Mouse (Mus musculus): ENCODE measurements around the gene Sit1.

The Sit1 gene

DNA sequence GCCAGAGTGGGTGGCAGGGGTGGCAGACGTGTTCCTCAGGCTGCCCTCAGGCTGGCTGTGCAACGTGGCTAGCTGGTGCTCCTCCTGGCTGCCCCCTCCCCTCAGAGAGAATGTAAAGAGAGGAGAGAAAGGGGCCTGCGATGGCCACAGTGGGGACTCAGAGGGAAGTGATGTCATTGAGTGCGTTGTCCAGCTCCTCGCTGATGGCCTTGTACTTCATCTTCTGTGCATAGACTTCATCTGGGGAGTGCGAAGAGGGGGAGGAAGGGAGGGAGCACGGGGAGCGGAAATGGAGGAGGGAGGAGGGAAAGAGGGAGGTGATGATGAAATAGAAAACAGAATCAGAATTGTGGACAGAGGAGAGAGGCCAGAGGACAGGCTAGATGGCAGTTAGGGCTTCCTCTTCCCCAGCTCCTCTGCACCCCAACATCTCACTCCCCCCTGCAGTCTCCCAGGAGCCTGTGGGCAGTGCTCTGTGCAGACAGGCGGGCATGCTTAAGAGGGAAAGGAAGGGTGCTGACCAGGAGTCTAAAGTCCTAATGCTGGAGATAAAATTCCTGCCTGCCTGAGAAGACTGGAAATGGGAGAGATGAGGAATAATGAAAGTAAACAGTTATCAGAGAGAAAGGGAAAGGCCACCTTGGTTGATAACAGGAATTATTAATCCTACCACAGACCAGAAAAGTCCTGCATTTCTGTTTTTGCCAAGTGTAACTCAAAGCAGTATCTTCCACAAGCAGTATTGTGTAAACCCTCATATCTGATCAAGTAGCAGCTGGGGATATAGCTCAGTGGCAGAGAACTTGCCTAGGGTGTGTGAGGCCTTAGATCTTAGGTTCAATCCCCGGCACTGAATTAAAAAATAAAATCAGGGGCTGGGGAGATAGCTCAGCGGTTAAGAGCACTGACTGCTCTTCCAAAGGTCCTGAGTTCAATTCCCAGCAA lies 32.5 kb upstream of the Sit1 start:
- Histone ChIP-seq H3K4me3 (replicated peaks; ENCODE audit: low read length) (no peak overlapping the region), H3K36me3 (ENCODE audit: insufficient read depth, low read length) (peaks cover 42% of the 10 kb centered on the region), H3K27me3 (ENCODE audit: insufficient read depth, low read length) (peaks cover 23% of the 10 kb centered on the region), H3K4me1 (replicated peaks; ENCODE audit: low read depth, low read length) (peaks cover 76% of the 10 kb centered on the region), H3K9me3 (ENCODE audit: low read length) (no peaks in the 10 kb centered on the region)
- TF ChIP-seq CTCF (conservative IDR thresholded peaks at IDR 0.05; ENCODE audit: low read length) (no peak), NANOG (IDR thresholded peaks at IDR 0.05; ENCODE audit: borderline replicate concordance, low read length) (no peak), POU5F1 (IDR thresholded peaks at IDR 0.05; ENCODE audit: borderline replicate concordance, low read length) (no peak)

DNA sequence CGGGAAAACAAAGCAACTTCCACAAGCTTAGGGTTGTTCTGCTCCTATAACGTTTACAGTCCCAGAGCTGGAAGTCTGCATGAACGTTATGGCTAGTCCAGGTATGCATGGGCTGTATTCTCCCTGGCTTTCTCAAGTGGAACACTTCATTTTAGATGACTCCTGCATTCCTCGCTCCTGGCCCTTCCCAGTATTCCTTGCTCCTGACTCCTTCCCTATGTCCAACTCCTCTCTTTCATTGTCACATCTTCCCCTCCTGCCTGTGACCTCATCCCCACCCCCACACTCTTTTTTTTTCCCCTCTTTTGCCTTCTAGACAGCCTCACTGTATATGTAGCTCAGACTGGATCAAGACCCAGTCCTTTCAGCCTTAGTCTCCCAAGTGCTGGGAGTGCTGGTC lies 30.3 kb upstream of the Sit1 start:
- Histone ChIP-seq H3K36me3 (ENCODE audit: insufficient read depth, low read length) (peaks cover 37% of the 10 kb centered on the region), H3K9me3 (ENCODE audit: low read length) (no peaks in the 10 kb centered on the region), H3K27me3 (ENCODE audit: insufficient read depth, low read length) (peaks cover 16% of the 10 kb centered on the region), H3K4me3 (replicated peaks; ENCODE audit: low read length) (no peak overlapping the region), H3K4me1 (replicated peaks; ENCODE audit: low read depth, low read length) (peaks cover 81% of the 10 kb centered on the region)
- TF ChIP-seq POU5F1 (IDR thresholded peaks at IDR 0.05; ENCODE audit: borderline replicate concordance, low read length), result no peak
- TF ChIP-seq CTCF (conservative IDR thresholded peaks at IDR 0.05; ENCODE audit: low read length), result no peak
- TF ChIP-seq NANOG (IDR thresholded peaks at IDR 0.05; ENCODE audit: borderline replicate concordance, low read length), result no peak

DNA sequence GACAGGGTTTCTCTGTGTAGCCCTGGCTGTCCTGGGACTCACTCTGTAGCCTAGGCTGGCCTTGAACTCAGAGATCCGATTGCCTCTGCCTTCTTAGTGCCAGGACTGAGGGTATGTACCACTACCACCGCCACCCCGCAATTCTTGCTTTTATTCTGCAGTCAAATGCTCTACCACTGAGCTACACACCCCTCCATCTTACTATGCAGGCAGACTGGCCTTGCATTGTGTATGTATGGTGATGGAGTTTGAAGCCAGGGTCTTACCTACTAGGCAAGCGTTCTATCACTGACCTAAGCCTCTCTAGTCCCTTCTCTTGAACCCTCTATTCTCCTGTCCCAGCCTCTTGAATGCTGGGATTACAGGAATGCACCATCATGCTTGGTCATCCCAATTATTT lies 29.8 kb upstream of the Sit1 start:
- no peak for TF ChIP-seq POU5F1 (IDR thresholded peaks at IDR 0.05; ENCODE audit: borderline replicate concordance, low read length)
- no peak for TF ChIP-seq CTCF (conservative IDR thresholded peaks at IDR 0.05; ENCODE audit: low read length)
- no peak for TF ChIP-seq NANOG (IDR thresholded peaks at IDR 0.05; ENCODE audit: borderline replicate concordance, low read length)
- Histone ChIP-seq H3K9me3 (ENCODE audit: low read length) (no peaks in the 10 kb centered on the region), H3K4me3 (replicated peaks; ENCODE audit: low read length) (no peak overlapping the region), H3K27me3 (ENCODE audit: insufficient read depth, low read length) (peaks cover 18% of the 10 kb centered on the region), H3K4me1 (replicated peaks; ENCODE audit: low read depth, low read length) (peaks cover 83% of the 10 kb centered on the region), H3K36me3 (ENCODE audit: insufficient read depth, low read length) (peaks cover 37% of the 10 kb centered on the region)

DNA sequence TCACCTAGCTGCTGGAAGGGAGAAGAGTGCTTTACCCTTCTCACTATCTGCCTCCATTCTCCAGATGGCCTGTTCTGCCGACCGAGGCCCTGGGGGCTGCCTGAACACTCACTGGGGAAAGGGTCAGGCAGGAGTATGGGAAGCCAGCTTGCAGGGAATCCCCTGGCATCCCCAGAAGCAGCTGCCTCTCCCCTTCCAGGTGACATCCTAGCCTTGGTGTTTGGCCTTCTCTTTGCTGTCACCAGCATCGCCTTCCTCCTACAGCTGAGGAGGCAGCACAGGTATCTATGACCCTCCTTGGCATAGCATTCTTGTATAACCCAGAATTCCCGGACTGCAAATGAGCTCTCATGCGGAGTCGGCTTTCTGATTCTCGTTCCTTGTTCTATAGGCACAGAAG lies 29.1 kb upstream of the Sit1 start:
- no peak for TF ChIP-seq POU5F1 (IDR thresholded peaks at IDR 0.05; ENCODE audit: borderline replicate concordance, low read length)
- TF ChIP-seq NANOG (IDR thresholded peaks at IDR 0.05; ENCODE audit: borderline replicate concordance, low read length), result no peak
- TF ChIP-seq CTCF (conservative IDR thresholded peaks at IDR 0.05; ENCODE audit: low read length), result no peak

DNA sequence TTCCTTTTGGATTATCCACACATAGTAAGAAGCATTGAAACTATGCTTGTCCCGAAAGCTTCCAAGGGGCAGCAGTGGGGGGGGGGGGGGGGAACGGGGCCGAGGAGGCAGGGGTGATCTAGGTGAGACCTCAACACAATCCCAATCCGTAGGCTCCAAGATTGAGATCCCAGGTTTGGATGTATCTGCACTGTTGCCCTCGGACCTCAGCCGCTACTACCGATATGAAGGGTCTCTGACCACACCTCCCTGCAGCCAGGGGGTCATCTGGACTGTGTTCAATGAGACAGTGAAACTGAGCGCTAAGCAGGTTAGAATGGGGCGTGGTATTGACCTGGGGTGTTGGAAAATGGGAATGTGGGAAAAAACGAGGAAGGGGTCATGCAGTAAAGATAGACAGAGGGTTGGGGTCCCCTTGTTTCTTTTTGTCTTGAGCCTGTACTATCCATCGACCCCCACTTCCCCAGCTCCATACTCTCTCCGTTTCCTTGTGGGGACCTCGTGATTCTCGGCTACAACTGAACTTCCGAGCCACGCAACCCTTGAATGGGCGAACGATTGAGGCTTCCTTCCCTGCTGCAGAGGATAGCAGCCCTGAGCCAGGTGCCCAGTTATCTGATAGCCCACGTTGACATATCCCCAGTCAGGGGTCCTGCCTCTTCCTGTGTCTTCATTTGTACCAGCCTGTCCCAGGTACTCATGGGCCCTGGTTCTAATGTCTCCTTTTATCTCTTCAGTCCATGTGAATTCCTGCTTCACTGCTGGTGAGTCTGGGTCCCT lies 28.3 kb upstream of the Sit1 start:
- no peak for TF ChIP-seq CTCF (conservative IDR thresholded peaks at IDR 0.05; ENCODE audit: low read length)
- TF ChIP-seq NANOG (IDR thresholded peaks at IDR 0.05; ENCODE audit: borderline replicate concordance, low read length), result no peak
- no peak for TF ChIP-seq POU5F1 (IDR thresholded peaks at IDR 0.05; ENCODE audit: borderline replicate concordance, low read length)
- Histone ChIP-seq H3K4me3 (replicated peaks; ENCODE audit: low read length) (0 out of 2 replicates have a peak overlapping the region, but pooled peaks have one; percentile 4), H3K4me1 (replicated peaks; ENCODE audit: low read depth, low read length) (peaks cover 85% of the 10 kb centered on the region), H3K9me3 (ENCODE audit: low read length) (no peaks in the 10 kb centered on the region), H3K36me3 (ENCODE audit: insufficient read depth, low read length) (peaks cover 26% of the 10 kb centered on the region), H3K27me3 (ENCODE audit: insufficient read depth, low read length) (peaks cover 32% of the 10 kb centered on the region)

More for the DNA sequence above, 29.1 kb upstream of the Sit1 start:
- no peaks in the 10 kb centered on the region for H3K9me3 ChIP-seq (ENCODE audit: low read length)
- peaks cover 83% of the 10 kb centered on the region for H3K4me1 ChIP-seq (replicated peaks; ENCODE audit: low read depth, low read length)
- H3K27me3 ChIP-seq (ENCODE audit: insufficient read depth, low read length), result peaks cover 24% of the 10 kb centered on the region
- peaks cover 31% of the 10 kb centered on the region for H3K36me3 ChIP-seq (ENCODE audit: insufficient read depth, low read length)
- H3K4me3 ChIP-seq (replicated peaks; ENCODE audit: low read length), result 0 out of 2 replicates have a peak overlapping the region, but pooled peaks have one; percentile 4

DNA sequence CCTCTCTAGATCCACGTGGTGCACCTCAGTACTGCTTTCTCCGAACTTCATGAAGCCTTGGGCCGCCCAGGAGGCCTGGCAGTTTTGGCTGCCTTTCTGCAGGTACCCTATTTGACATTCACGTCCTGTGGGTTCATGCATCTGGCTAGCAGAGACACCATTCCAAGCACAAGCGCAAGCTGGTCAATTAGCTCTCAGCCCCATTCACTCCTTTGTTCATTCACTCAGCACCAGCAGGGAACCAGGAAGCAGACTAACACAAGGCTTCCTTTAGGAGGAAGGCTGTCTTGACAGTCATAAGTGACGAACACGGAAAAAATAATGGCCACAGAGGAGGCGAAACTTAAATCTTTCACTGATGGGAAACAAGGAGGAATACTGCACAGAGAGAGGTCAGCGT lies 25.6 kb upstream of the Sit1 start:
- peaks cover 67% of the 10 kb centered on the region for H3K4me1 ChIP-seq (replicated peaks; ENCODE audit: low read depth, low read length)
- H3K4me3 ChIP-seq (replicated peaks; ENCODE audit: low read length), result peak overlapping the region; percentile 72
- peaks cover 51% of the 10 kb centered on the region for H3K27me3 ChIP-seq (ENCODE audit: insufficient read depth, low read length)
- H3K36me3 ChIP-seq (ENCODE audit: insufficient read depth, low read length), result peaks cover 4% of the 10 kb centered on the region
- no peaks in the 10 kb centered on the region for H3K9me3 ChIP-seq (ENCODE audit: low read length)
- TF ChIP-seq POU5F1 (IDR thresholded peaks at IDR 0.05; ENCODE audit: borderline replicate concordance, low read length), result no peak
- TF ChIP-seq CTCF (conservative IDR thresholded peaks at IDR 0.05; ENCODE audit: low read length), result no peak
- no peak for TF ChIP-seq NANOG (IDR thresholded peaks at IDR 0.05; ENCODE audit: borderline replicate concordance, low read length)

DNA sequence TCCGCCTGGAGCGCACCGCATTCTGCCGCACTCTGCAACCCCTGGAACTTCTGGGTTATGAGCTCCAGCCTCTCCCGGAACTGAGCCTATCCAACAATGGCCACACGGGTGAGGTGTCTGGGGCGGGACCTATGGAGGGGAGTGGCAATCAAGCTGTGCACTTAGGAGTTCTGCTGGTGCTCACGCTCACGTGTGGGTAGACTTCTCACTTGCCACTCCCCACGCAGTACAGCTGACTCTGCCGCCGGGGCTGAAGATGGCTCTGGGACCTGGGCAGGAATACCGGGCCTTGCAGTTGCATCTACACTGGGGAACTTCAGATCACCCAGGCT lies 25.1 kb upstream of the Sit1 start:
- H3K9me3 ChIP-seq (ENCODE audit: low read length), result no peaks in the 10 kb centered on the region
- TF ChIP-seq POU5F1 (IDR thresholded peaks at IDR 0.05; ENCODE audit: borderline replicate concordance, low read length), result no peak
- H3K4me3 ChIP-seq (replicated peaks; ENCODE audit: low read length), result peak overlapping the region; percentile 72
- peaks cover 67% of the 10 kb centered on the region for H3K4me1 ChIP-seq (replicated peaks; ENCODE audit: low read depth, low read length)
- peaks cover 52% of the 10 kb centered on the region for H3K27me3 ChIP-seq (ENCODE audit: insufficient read depth, low read length)
- no peaks in the 10 kb centered on the region for H3K36me3 ChIP-seq (ENCODE audit: insufficient read depth, low read length)

DNA sequence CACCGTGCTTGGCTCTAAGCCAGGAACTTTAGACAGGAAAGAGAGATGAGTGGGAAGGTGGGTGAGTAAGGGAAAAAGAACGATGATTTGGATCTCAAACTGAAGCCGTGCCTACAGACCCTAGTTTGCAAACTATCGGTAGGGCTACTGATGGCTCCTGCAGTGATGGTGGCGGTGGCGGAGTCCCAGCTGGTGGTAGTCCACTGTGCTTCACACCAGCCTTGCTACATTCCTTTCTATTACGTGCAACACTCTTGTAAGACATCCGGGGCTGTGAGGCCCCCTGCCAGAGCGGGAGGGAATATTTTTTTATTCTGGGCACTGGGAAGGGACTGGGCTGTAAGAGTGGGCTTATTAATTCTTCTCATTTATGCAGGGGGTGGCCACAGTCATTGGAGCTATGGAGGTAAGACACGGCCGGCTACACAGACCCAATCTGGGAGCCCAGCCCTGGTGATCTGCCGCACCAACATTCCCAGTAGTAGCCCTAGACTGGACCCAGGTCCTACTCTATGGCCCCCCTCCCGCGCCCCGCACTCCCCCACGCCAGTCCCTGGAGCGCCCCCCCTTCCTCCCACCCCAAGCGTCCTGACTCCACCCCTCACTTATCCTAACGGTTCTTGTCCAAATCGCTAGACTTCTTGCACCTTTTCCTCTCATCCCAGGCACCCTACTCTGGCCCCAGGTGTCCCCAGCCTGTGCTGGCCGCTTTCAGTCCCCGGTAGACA lies 24.6 kb upstream of the Sit1 start:
- Histone ChIP-seq H3K4me1 (replicated peaks; ENCODE audit: low read depth, low read length) (peaks cover 64% of the 10 kb centered on the region), H3K4me3 (replicated peaks; ENCODE audit: low read length) (peak overlapping the region; percentile 72), H3K36me3 (ENCODE audit: insufficient read depth, low read length) (no peaks in the 10 kb centered on the region), H3K9me3 (ENCODE audit: low read length) (no peaks in the 10 kb centered on the region), H3K27me3 (ENCODE audit: insufficient read depth, low read length) (peaks cover 53% of the 10 kb centered on the region)
- TF ChIP-seq POU5F1 (IDR thresholded peaks at IDR 0.05; ENCODE audit: borderline replicate concordance, low read length) (no peak), NANOG (IDR thresholded peaks at IDR 0.05; ENCODE audit: borderline replicate concordance, low read length) (no peak), CTCF (conservative IDR thresholded peaks at IDR 0.05; ENCODE audit: low read length) (no peak)
